Mouse (Mus musculus) limb, embryonic 10.5 days (tissue): ENCODE data around the gene Grid1. TPM values are rescaled to one million over a fixed set of nuclear protein-coding genes. Genes with fewer than 3 reads are reported as not detected.

Experiments used
- DNase-seq: peaks from one replicate; pipeline ENCODE4 v3.0.0-alpha.2; 2017; ENCODE audit warnings: low spot score
- H3K27ac ChIP-seq: fragments of 300-500 bp; sonication (generic); 2 replicates; pipeline ENCODE4 v1.5.1; 2016; ENCODE audit warnings: mild to moderate bottlenecking
- H3K27me3 ChIP-seq: fragments of 300-500 bp; sonication (generic); 2 replicates; pipeline ENCODE4 v1.6.1; 2016; ENCODE audit warnings: low read depth, mild to moderate bottlenecking; ENCODE audit not compliant: poor library complexity, severe bottlenecking
- H3K36me3 ChIP-seq: fragments of 300-500 bp; sonication (generic); 2 replicates; pipeline ENCODE4 v1.6.1; 2016; ENCODE audit warnings: mild to moderate bottlenecking, moderate library complexity
- H3K4me1 ChIP-seq: fragments of 300-500 bp; sonication (generic); 2 replicates; pipeline ENCODE4 v1.6.1; 2016
- H3K4me3 ChIP-seq: fragments of 300-500 bp; sonication (generic); 2 replicates; pipeline ENCODE4 v1.5.1; 2016; ENCODE audit warnings: mild to moderate bottlenecking, moderate library complexity
- H3K9me3 ChIP-seq: fragments of 300-500 bp; sonication (generic); replicated peaks from 2 replicates; pipeline ENCODE4 v1.6.1; 2016; ENCODE audit warnings: mild to moderate bottlenecking
- WGBS: fragments of 180-500 bp; shearing (Covaris S2); methylation state at CpG from one replicate; pipeline ENCODE4 v1.1.7; 2016; 5-methylcytosine and 5-hydroxymethylcytosine counted together
- polyA plus RNA-seq: library from polyadenylated mRNA; unstranded; fragments of >200 nt; fragmentation: Nextera tagmentation; extraction: Ambion mirVana; gene quantifications from 2 replicates; pipeline ENCODE4 v1.2.1, GENCODE M21; 2016

Grid1 gene
- polyA plus RNA-seq = 0.05 and 0.06 TPM in 2 replicates

DNA sequence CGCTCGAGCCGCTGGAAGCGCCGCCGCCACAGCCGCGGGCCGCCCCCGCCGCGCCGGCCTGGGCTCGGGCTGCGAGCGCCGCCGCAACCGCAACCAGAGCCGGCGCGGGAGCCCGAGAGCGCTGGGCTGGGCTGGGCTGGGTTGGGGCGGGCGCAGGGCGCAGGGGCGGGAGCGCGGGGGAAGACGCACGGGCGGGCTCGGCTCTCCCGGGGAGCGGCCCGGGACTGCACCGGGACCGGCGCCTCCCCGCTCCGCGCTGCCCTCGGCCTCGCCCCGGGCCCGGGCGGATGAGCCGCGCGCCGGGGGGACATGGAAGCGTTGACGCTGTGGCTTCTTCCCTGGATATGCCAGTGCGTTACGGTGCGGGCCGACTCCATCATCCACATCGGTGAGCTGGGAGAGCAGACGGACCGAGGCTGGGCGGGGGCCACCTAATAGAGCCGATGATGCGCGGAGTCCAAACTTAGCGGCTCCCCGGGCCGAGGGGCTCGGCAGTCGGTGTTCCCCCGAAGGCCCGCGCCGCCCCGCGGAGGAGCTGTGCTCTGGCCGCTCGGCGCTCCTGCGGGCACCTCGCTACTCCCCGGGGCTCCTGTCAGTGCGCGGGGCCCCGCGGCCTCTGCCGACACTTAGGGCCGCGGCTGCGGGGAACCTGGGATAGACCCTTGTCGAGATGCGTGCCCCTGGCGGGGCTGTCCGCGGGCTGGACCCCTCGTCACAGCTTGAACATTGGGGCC is at the start of gene Grid1:
TSS of gene Grid1 (plus strand) at position 190 of the 734 bp plus-strand sequence.
- H3K4me3 ChIP-seq = peak within 1 kb of the TSS; percentile 60
- H3K27ac ChIP-seq = peak within 1 kb of the TSS; percentile 64
- H3K27me3 ChIP-seq = peaks cover 97% of the 10 kb centered on the region
- no peaks in the 10 kb centered on the region for H3K36me3 ChIP-seq
- DNase-seq = peak; percentile 63
- WGBS = 3% methylated on average over 89 of the region's 96 CpGs
- H3K4me1 ChIP-seq = peaks cover 34% of the 10 kb centered on the region
- no peaks in the 10 kb centered on the region for H3K9me3 ChIP-seq

DNA sequence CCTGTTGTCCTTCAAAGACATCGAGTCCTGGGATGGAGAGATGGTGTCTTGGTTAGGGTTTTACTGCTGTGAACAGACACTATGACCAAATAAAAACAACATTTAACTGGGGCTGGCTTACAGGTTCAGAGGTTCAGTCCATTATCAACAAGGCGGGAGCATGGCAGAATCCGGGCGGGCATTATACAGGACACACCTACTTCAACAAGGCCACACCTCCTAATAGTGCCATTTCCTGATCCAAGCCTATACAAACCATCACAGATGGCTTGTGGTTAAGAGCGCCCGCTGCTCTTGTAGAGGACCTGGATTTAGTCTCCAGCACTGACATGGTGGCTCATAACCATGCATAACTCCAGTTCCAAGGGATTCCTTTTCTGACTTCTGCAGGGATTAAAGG is 49.4 kb upstream of the Grid1 start:
- WGBS = 81% methylated on average over 6 of the region's 6 CpGs
- H3K4me1 ChIP-seq = peaks cover 15% of the 10 kb centered on the region
- no peak overlapping the region for H3K27ac ChIP-seq
- DNase-seq = no peak
- no peak overlapping the region for H3K4me3 ChIP-seq
- H3K9me3 ChIP-seq = no peaks in the 10 kb centered on the region
- no peaks in the 10 kb centered on the region for H3K36me3 ChIP-seq
- H3K27me3 ChIP-seq = peaks cover 19% of the 10 kb centered on the region

GRCm38 (mm10) chr14:34771601-34772000 is 48.3 kb upstream of the Grid1 start:
- H3K4me1 ChIP-seq = peaks cover 15% of the 10 kb centered on the region
- H3K27me3 ChIP-seq = peaks cover 19% of the 10 kb centered on the region
- no peak for DNase-seq
- no peak overlapping the region for H3K4me3 ChIP-seq
- H3K36me3 ChIP-seq = no peaks in the 10 kb centered on the region
- no peaks in the 10 kb centered on the region for H3K9me3 ChIP-seq
- WGBS = 28% methylated on average over 9 of the region's 9 CpGs
- no peak overlapping the region for H3K27ac ChIP-seq

DNA sequence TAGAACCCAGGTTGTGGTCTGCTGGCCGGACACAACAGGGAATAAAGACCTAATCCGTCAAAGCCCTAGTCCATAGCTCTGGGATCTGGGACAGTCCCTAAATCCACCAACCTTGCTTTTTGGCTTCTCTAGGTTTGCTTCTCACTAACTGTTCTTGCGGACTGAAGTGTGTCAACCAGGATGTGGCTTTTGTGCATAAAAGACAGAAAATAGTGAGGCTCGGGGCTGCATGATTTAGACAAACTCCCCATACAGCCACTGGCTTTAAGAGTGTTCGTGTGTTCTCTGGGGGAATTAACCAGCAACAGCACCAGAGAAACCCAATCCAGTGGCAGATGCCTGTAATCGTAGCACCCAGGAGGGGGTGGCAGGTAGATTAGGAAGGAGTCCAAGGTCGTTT is 47.8 kb upstream of the Grid1 start:
- peaks cover 19% of the 10 kb centered on the region for H3K27me3 ChIP-seq
- H3K4me1 ChIP-seq = peaks cover 15% of the 10 kb centered on the region
- no peak for DNase-seq
- no peaks in the 10 kb centered on the region for H3K36me3 ChIP-seq
- no peak overlapping the region for H3K4me3 ChIP-seq
- no peak overlapping the region for H3K27ac ChIP-seq
- 63% methylated on average over 7 of the region's 7 CpGs for WGBS
- H3K9me3 ChIP-seq = no peaks in the 10 kb centered on the region

GRCm38 (mm10) chr14:34773681-34774080 is 46.2 kb upstream of the Grid1 start:
- H3K36me3 ChIP-seq = no peaks in the 10 kb centered on the region
- peaks cover 24% of the 10 kb centered on the region for H3K27me3 ChIP-seq
- WGBS = 87% methylated on average over 3 of the region's 3 CpGs
- peaks cover 12% of the 10 kb centered on the region for H3K4me1 ChIP-seq
- no peak for DNase-seq
- no peak overlapping the region for H3K4me3 ChIP-seq
- no peak overlapping the region for H3K27ac ChIP-seq
- no peaks in the 10 kb centered on the region for H3K9me3 ChIP-seq

DNA sequence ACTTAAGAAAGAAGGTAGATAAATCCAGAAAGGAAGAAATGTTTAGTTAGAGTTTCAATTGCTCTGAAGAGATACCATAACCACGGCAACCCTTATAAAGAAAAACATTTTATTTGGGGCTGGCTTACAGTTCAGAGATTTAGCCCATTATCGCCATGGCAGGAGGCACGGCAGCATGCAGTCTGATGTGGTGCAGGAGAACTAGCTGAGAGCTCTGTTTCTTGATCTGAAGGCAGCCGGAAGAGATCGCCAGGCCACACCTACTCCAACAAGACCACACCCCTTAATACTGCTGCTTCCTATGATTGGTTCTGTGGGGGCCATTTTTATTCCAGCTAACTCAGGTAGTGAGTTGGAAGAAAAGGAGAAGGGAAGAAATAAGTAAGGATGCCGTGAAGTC is 45.7 kb upstream of the Grid1 start:
- 82% methylated on average over 6 of the region's 6 CpGs for WGBS
- H3K27me3 ChIP-seq = peaks cover 22% of the 10 kb centered on the region
- no peaks in the 10 kb centered on the region for H3K9me3 ChIP-seq
- H3K27ac ChIP-seq = no peak overlapping the region
- peaks cover 8% of the 10 kb centered on the region for H3K4me1 ChIP-seq
- H3K36me3 ChIP-seq = no peaks in the 10 kb centered on the region
- DNase-seq = no peak
- no peak overlapping the region for H3K4me3 ChIP-seq

DNA sequence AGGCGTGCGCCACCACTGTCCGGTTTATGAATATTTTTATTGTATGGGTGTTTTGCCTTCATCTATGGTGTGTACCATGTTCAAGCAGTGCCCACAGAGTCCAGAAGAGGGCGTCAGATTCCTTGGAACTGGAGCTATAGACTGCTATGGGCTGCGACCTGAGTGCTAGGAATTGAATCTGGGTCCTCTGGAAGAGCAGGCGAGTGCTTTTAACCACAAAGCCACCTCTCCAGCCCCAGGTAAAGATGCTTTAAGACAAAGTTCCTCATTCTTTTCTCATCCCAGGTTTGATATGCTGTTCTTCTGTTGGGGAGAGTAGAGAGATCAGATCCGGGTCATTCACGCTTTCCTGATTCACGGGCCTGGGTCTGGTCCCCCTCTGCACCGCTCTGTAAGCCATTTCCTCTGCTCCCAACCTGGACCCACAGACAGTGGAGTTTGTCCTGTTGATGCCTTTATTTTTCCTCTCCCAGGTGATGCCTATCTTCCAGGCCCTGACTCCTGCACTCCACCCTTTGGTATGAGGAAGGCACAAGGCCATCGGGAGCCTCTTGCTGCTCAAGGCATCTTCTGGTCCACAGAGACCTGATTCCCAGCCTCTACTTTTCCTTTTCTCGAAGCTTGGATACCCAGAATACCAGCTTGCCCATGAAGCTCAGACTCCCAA is 43.1 kb upstream of the Grid1 start:
- WGBS = 90% methylated on average over 12 of the region's 12 CpGs
- H3K4me3 ChIP-seq = no peak overlapping the region
- H3K27ac ChIP-seq = no peak overlapping the region
- no peak for DNase-seq
- 0 out of 2 replicates have a peak, but pooled peaks cover 5% of the 10 kb centered on the region for H3K27me3 ChIP-seq
- 0 out of 2 replicates have a peak, but pooled peaks cover 2% of the 10 kb centered on the region for H3K4me1 ChIP-seq
- no peaks in the 10 kb centered on the region for H3K36me3 ChIP-seq
- no peaks in the 10 kb centered on the region for H3K9me3 ChIP-seq

DNA sequence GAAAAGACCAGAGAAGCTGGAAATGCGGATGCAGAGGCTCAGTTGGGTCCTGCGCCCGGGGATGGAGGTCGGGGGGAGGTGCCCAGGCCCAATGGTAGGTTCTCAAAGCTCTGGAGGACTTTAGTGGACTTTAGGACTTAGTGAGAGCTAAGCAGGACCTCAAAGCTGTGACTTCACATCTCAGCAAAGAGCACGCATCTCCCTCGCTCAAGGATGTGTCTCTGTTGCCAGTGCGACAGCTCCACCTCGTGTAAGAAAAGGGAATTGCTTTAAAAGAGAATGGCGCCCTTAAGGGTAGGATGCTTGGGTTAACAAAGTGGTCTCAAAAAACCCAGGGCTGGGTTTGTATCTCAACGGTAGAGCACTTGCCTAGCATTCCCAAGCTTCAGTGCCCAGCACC is 42.1 kb upstream of the Grid1 start:
- WGBS = 18% methylated on average over 10 of the region's 10 CpGs
- Histone ChIP-seq H3K9me3 (no peaks in the 10 kb centered on the region), H3K36me3 (no peaks in the 10 kb centered on the region), H3K4me3 (no peak overlapping the region), H3K4me1 (0 out of 2 replicates have a peak, but pooled peaks cover 2% of the 10 kb centered on the region), H3K27me3 (0 out of 2 replicates have a peak, but pooled peaks cover 5% of the 10 kb centered on the region), H3K27ac (no peak overlapping the region)
- DNase-seq = peak; percentile 66

- H3K36me3 ChIP-seq = no peaks in the 10 kb centered on the region
- H3K4me1 ChIP-seq = 0 out of 2 replicates have a peak, but pooled peaks cover 2% of the 10 kb centered on the region
- no peak overlapping the region for H3K27ac ChIP-seq
- no peak overlapping the region for H3K4me3 ChIP-seq
- 84% methylated on average over 7 of the region's 7 CpGs for WGBS
- no peak for DNase-seq
- H3K27me3 ChIP-seq = 0 out of 2 replicates have a peak, but pooled peaks cover 5% of the 10 kb centered on the region
- no peaks in the 10 kb centered on the region for H3K9me3 ChIP-seq
Measured at GRCm38 (mm10) chr14:34778760-34779159, 41.1 kb upstream of the Grid1 start.

- WGBS = 95% methylated on average over 1 of the region's 1 CpGs
- H3K4me1 ChIP-seq = no peaks in the 10 kb centered on the region
- H3K4me3 ChIP-seq = no peak overlapping the region
- no peak overlapping the region for H3K27ac ChIP-seq
- no peaks in the 10 kb centered on the region for H3K9me3 ChIP-seq
- no peak for DNase-seq
- H3K36me3 ChIP-seq = no peaks in the 10 kb centered on the region
- H3K27me3 ChIP-seq = no peaks in the 10 kb centered on the region
Measured at GRCm38 (mm10) chr14:34793406-34794037, 26.4 kb upstream of the Grid1 start.

GRCm38 (mm10) chr14:34810763-34811489 is 9.0 kb upstream of the Grid1 start:
- H3K9me3 ChIP-seq = no peaks in the 10 kb centered on the region
- no peaks in the 10 kb centered on the region for H3K4me1 ChIP-seq
- H3K27ac ChIP-seq = no peak overlapping the region
- WGBS = 21% methylated on average over 16 of the region's 16 CpGs
- DNase-seq = peak; percentile 87
- peaks cover 25% of the 10 kb centered on the region for H3K27me3 ChIP-seq
- no peaks in the 10 kb centered on the region for H3K36me3 ChIP-seq
- no peak overlapping the region for H3K4me3 ChIP-seq

GRCm38 (mm10) chr14:34811490-34811808 is 8.5 kb upstream of the Grid1 start:
- no peak for DNase-seq
- Histone ChIP-seq H3K36me3 (no peaks in the 10 kb centered on the region), H3K27me3 (peaks cover 30% of the 10 kb centered on the region), H3K9me3 (no peaks in the 10 kb centered on the region), H3K4me3 (no peak overlapping the region), H3K4me1 (no peaks in the 10 kb centered on the region), H3K27ac (no peak overlapping the region)
- WGBS = 74% methylated on average over 10 of the region's 10 CpGs
